Mouse (Mus musculus) limb, embryonic 12.5 days (tissue): ENCODE results near the gene Uspl1. TPM values are rescaled to one million over a fixed set of nuclear protein-coding genes. Genes with fewer than 3 reads are reported as not detected.

Experiments
- ATAC-seq: fragments of 200-750 bp; cut with Nextera tagmentation; 2 replicates; pipeline ENCODE4 v1.8.0; 2017; ENCODE audit warnings: low read depth, moderate TSS enrichment; ENCODE audit not compliant: insufficient number of reproducible peaks, insufficient read depth, low FRiP score, low TSS enrichment
- H3K27ac ChIP-seq: fragments of 300-500 bp; sonication (generic); 2 replicates; pipeline ENCODE4 v1.5.1; 2016; ENCODE audit warnings: mild to moderate bottlenecking, moderate library complexity
- H3K27me3 ChIP-seq: fragments of 300-500 bp; sonication (generic); 2 replicates; pipeline ENCODE4 v1.6.1; 2016; ENCODE audit warnings: mild to moderate bottlenecking, moderate library complexity
- H3K36me3 ChIP-seq: fragments of 300-500 bp; sonication (generic); 2 replicates; pipeline ENCODE4 v1.6.1; 2016; ENCODE audit warnings: mild to moderate bottlenecking, moderate library complexity
- H3K4me1 ChIP-seq: fragments of 300-500 bp; sonication (generic); replicated peaks from 2 replicates; pipeline ENCODE4 v1.6.1; 2016
- H3K4me2 ChIP-seq: fragments of 300-500 bp; sonication (generic); 2 replicates; pipeline ENCODE4 v1.6.1; 2016; ENCODE audit warnings: mild to moderate bottlenecking, moderate library complexity
- H3K4me3 ChIP-seq: fragments of 300-500 bp; sonication (generic); replicated peaks from 2 replicates; pipeline ENCODE4 v1.5.1; 2016; ENCODE audit warnings: mild to moderate bottlenecking
- H3K9ac ChIP-seq: fragments of 300-500 bp; sonication (generic); replicated peaks from 2 replicates; pipeline ENCODE4 v1.6.1; 2016; ENCODE audit warnings: mild to moderate bottlenecking, moderate library complexity
- H3K9me3 ChIP-seq: fragments of 300-500 bp; sonication (generic); 2 replicates; pipeline ENCODE4 v1.6.1; 2016; ENCODE audit warnings: mild to moderate bottlenecking, moderate library complexity
- WGBS: fragments of 180-500 bp; shearing (Covaris S2); methylation state at CpG from one replicate; pipeline ENCODE4 v1.1.7; 2016; 5-methylcytosine and 5-hydroxymethylcytosine counted together
- polyA plus RNA-seq: library from polyadenylated mRNA; unstranded; fragments of >200 nt; fragmentation: Nextera tagmentation; extraction: Ambion mirVana; gene quantifications from 2 replicates; pipeline ENCODE4 v1.2.1, GENCODE M21; 2016

Uspl1 gene
- polyA plus RNA-seq, 1 experiment from 2014 or later: 75.0 TPM

GRCm38 (mm10) chr5:149185806-149186205, 1.7 kb downstream of the Uspl1 start:
- Histone ChIP-seq H3K4me1 (peaks cover 21% of the 10 kb centered on the region), H3K9ac (peak overlapping the region; percentile 83), H3K27me3 (no peaks in the 10 kb centered on the region), H3K4me3 (peak overlapping the region; percentile 75), H3K9me3 (no peaks in the 10 kb centered on the region), H3K4me2 (peak overlapping the region; percentile 81), H3K27ac (no peak overlapping the region), H3K36me3 (peaks cover 27% of the 10 kb centered on the region)
- no peak for ATAC-seq
- 78% methylated on average over 3 of the region's 3 CpGs for WGBS

- no peaks in the 10 kb centered on the region for H3K9me3 ChIP-seq
- no peak overlapping the region for H3K9ac ChIP-seq
- no peak for ATAC-seq
- H3K27ac ChIP-seq: no peak overlapping the region
- no peak overlapping the region for H3K4me3 ChIP-seq
- H3K4me2 ChIP-seq: no peak overlapping the region
- H3K4me1 ChIP-seq: peaks cover 15% of the 10 kb centered on the region
- 97% methylated on average over 1 of the region's 1 CpGs for WGBS
- no peaks in the 10 kb centered on the region for H3K27me3 ChIP-seq
- peaks cover 67% of the 10 kb centered on the region for H3K36me3 ChIP-seq
Measured at GRCm38 (mm10) chr5:149190160-149190559, 6.0 kb downstream of the Uspl1 start.

DNA sequence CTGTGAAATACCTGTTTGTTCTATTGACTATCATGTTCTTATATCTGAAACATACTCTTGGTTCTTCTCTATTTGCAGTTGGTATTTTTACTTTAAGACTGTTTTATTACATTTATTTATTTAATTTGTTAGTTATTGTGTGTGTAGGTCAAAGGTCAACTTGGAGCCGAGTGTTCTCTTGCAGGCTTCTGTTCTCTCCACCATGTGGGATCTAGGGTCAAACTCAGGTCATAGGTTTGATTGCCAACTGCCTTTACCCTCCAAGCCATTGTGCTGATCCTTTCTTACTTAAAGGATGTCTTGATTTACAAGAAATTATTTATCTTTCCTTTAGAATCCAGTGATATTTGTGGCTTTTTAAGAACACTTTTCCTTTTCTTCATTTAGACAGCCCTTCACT, 12.5 kb downstream of the Uspl1 start:
- no peak overlapping the region for H3K9ac ChIP-seq
- WGBS: 0% methylated on average over 1 of the region's 1 CpGs
- H3K4me3 ChIP-seq: no peak overlapping the region

DNA sequence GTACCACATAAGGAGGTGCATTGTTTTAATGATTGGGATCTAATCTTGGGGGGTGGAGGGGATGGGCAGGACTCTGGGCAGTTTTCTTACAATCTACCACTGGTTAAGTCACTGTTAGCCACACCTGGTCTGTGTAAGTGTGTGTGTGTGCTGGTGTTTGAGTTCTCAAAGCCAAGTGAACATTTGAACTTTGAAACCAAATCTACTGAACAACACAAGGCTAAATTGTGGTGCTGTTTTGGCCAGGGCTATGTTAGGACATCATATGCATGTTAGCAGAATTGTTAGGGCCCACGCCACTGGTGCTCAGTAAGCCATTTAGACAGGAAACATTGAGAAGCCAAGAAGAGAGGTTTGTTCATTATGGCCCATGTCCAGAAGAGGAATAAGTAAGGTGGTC, 14.6 kb downstream of the Uspl1 start:
- no peaks in the 10 kb centered on the region for H3K9me3 ChIP-seq
- no peak overlapping the region for H3K4me2 ChIP-seq
- no peaks in the 10 kb centered on the region for H3K27me3 ChIP-seq
- no peak overlapping the region for H3K4me3 ChIP-seq
- H3K36me3 ChIP-seq: peaks cover 84% of the 10 kb centered on the region
- peaks cover 17% of the 10 kb centered on the region for H3K4me1 ChIP-seq
- no peak overlapping the region for H3K9ac ChIP-seq
- ATAC-seq: no peak
- no peak overlapping the region for H3K27ac ChIP-seq
- WGBS: 97% methylated on average over 1 of the region's 1 CpGs

More for the DNA sequence above, 12.5 kb downstream of the Uspl1 start:
- H3K27ac ChIP-seq: no peak overlapping the region
- no peaks in the 10 kb centered on the region for H3K9me3 ChIP-seq
- no peak for ATAC-seq
- H3K36me3 ChIP-seq: peaks cover 81% of the 10 kb centered on the region
- peaks cover 17% of the 10 kb centered on the region for H3K4me1 ChIP-seq
- no peak overlapping the region for H3K4me2 ChIP-seq
- no peaks in the 10 kb centered on the region for H3K27me3 ChIP-seq

DNA sequence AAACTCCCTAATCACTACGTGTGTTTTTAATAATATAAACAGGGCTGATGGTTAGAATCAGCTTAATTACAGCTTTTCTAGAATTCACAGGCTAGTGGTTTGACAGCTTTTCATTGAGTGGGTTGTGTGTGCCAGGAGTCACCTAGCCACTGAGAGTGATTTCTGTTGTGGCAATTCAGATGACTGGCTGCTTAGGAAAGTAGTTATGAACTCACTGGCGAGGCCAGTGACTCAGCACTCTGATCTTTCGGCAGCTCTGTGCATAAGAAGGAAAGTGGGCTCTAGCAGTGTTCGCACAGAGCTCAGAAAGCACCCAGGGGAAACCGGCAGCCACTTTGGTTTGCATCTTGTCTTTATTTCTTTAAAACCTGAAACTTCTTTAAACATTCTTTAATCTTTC, 18.8 kb downstream of the Uspl1 start:
- Histone ChIP-seq H3K4me3 (no peak overlapping the region), H3K27ac (no peak overlapping the region), H3K9me3 (no peaks in the 10 kb centered on the region), H3K9ac (no peak overlapping the region), H3K36me3 (peaks cover 84% of the 10 kb centered on the region), H3K4me1 (no peaks in the 10 kb centered on the region; the same call in none of the 2 replicates), H3K4me2 (no peak overlapping the region), H3K27me3 (no peaks in the 10 kb centered on the region)
- no peak for ATAC-seq
- WGBS: 68% methylated on average over 5 of the region's 5 CpGs

- Histone ChIP-seq H3K27ac (no peak overlapping the region), H3K4me3 (no peak overlapping the region), H3K9ac (no peak overlapping the region), H3K27me3 (no peaks in the 10 kb centered on the region), H3K9me3 (no peaks in the 10 kb centered on the region), H3K4me1 (no peaks in the 10 kb centered on the region; the same call in none of the 2 replicates), H3K4me2 (no peak overlapping the region), H3K36me3 (peaks cover 87% of the 10 kb centered on the region)
- WGBS: 85% methylated on average over 4 of the region's 4 CpGs
- no peak for ATAC-seq
Measured at GRCm38 (mm10) chr5:149203796-149204375, 19.7 kb downstream of the Uspl1 start.

- Histone ChIP-seq H3K4me1 (no peaks in the 10 kb centered on the region; the same call in none of the 2 replicates), H3K9me3 (no peaks in the 10 kb centered on the region), H3K4me3 (no peak overlapping the region), H3K9ac (no peak overlapping the region), H3K27me3 (no peaks in the 10 kb centered on the region), H3K36me3 (peaks cover 88% of the 10 kb centered on the region), H3K4me2 (no peak overlapping the region), H3K27ac (no peak overlapping the region)
- no peak for ATAC-seq
- WGBS: 91% methylated on average over 7 of the region's 7 CpGs
Measured at GRCm38 (mm10) chr5:149204822-149205221, 20.7 kb downstream of the Uspl1 start.

- no peak overlapping the region for H3K9ac ChIP-seq
- no peak overlapping the region for H3K4me2 ChIP-seq
- H3K27me3 ChIP-seq: no peaks in the 10 kb centered on the region
- ATAC-seq: no peak
- no peaks in the 10 kb centered on the region; the same call in none of the 2 replicates for H3K4me1 ChIP-seq
- H3K36me3 ChIP-seq: peaks cover 89% of the 10 kb centered on the region
- H3K4me3 ChIP-seq: no peak overlapping the region
- no peaks in the 10 kb centered on the region for H3K9me3 ChIP-seq
- 84% methylated on average over 8 of the region's 8 CpGs for WGBS
- no peak overlapping the region; the same call in 1 of the 2 replicates for H3K27ac ChIP-seq
Measured at GRCm38 (mm10) chr5:149205265-149205664, 21.1 kb downstream of the Uspl1 start.

- H3K27ac ChIP-seq: no peak overlapping the region
- H3K36me3 ChIP-seq: peaks cover 93% of the 10 kb centered on the region
- ATAC-seq: no peak
- WGBS: 84% methylated on average over 5 of the region's 5 CpGs
- no peak overlapping the region for H3K4me3 ChIP-seq
- H3K4me1 ChIP-seq: no peaks in the 10 kb centered on the region; the same call in none of the 2 replicates
- H3K27me3 ChIP-seq: no peaks in the 10 kb centered on the region
- H3K9ac ChIP-seq: no peak overlapping the region
- H3K9me3 ChIP-seq: no peaks in the 10 kb centered on the region
- no peak overlapping the region for H3K4me2 ChIP-seq
Measured at GRCm38 (mm10) chr5:149206286-149206685, 22.1 kb downstream of the Uspl1 start.

DNA sequence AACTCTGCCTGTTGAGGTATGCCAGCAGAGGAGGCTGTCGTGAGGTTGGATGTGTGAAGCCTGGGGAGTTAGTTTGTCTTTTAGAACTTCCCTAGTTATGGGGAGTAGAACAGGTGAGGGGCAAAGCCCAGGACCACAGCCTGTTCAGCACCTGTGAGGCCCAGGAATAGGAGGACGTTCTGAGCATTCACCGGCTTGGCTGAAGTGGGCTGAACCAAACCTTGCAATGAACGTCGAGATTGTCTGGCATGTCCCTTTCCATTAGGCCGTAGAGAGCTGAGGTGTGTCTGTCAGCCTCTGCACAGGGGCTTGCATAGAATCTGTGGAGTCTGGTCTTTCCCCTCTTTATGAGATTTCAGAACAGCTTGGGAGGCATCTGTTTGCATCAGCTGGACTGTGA, 23.5 kb downstream of the Uspl1 start:
- Histone ChIP-seq H3K27me3 (no peaks in the 10 kb centered on the region), H3K4me3 (no peak overlapping the region), H3K27ac (no peak overlapping the region; the same call in 1 of the 2 replicates), H3K4me1 (no peaks in the 10 kb centered on the region; the same call in none of the 2 replicates), H3K4me2 (no peak overlapping the region), H3K36me3 (peaks cover 93% of the 10 kb centered on the region), H3K9ac (no peak overlapping the region), H3K9me3 (no peaks in the 10 kb centered on the region)
- WGBS: 80% methylated on average over 6 of the region's 6 CpGs
- no peak for ATAC-seq

DNA sequence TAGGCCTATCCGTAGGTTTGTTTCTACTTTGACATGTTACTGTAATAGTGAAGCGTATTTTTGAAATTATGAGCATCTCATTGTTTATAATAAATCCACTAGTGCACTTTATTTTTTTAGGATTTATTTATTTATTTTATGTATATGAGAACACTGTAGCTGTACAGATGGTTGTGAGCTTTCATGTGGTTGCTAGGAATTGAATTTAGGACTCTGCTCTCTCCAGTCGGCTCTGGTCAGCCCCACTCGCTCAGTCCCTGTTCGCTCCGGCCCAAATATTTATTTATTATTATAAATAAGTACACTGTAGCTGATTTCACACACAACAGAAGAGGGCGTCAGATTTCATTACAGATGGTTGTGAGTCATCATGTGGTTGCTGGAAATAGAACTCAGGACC, 24.6 kb downstream of the Uspl1 start:
- H3K27me3 ChIP-seq: no peaks in the 10 kb centered on the region
- no peak overlapping the region for H3K4me3 ChIP-seq
- H3K9me3 ChIP-seq: no peaks in the 10 kb centered on the region
- 87% methylated on average over 7 of the region's 7 CpGs for WGBS
- no peaks in the 10 kb centered on the region; the same call in none of the 2 replicates for H3K4me1 ChIP-seq
- no peak overlapping the region for H3K4me2 ChIP-seq
- no peak overlapping the region for H3K9ac ChIP-seq
- peaks cover 93% of the 10 kb centered on the region for H3K36me3 ChIP-seq
- ATAC-seq: no peak
- no peak overlapping the region for H3K27ac ChIP-seq

DNA sequence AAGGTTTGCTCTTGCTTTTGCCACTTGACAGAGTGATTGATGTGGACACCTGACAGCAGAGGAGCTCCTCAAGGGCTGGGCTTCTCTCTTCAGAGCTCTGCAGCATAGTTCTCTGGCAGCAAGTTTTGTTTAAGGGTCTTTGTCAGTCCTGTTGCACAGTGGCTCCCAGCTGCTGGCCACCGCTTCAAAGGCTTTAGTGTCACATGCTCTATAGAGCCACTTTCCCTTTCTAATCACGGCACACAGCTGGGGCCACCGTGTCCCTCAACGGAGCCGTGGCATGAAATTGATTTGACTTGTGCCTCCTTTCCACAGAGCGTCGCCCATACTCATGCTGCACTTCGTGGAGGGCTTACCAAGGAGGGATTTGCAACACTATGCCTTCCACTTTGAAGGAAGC, 25.2 kb downstream of the Uspl1 start:
- Histone ChIP-seq H3K9ac (no peak overlapping the region), H3K27ac (no peak overlapping the region), H3K27me3 (no peaks in the 10 kb centered on the region), H3K9me3 (no peaks in the 10 kb centered on the region), H3K36me3 (peaks cover 93% of the 10 kb centered on the region), H3K4me3 (no peak overlapping the region), H3K4me2 (no peak overlapping the region), H3K4me1 (no peaks in the 10 kb centered on the region; the same call in none of the 2 replicates)
- 84% methylated on average over 8 of the region's 8 CpGs for WGBS
- ATAC-seq: no peak
